Mouse (Mus musculus) activated CD4-positive, CD25-positive, alpha-beta regulatory T cell, adult 4 months (primary cell): ENCODE data around the gene Exoc1. TPM values are rescaled to one million over a fixed set of nuclear protein-coding genes. Genes with fewer than 3 reads are reported as not detected.

Experiments used
- ATAC-seq: one replicate; pipeline ENCODE4 v1.8.0; 2017
- polyA plus RNA-seq, 2 experiments: library from polyadenylated mRNA; unstranded; fragments of 100-300 nt; shearing (Covaris generic); gene quantifications; one replicate each; pipeline ENCODE4 v1.2.1; 2017

Exoc1 gene
- 10 to 100 TPM; 40.6 to 53.4 TPM for polyA plus RNA-seq

GRCm38 (mm10) chr5:76529040-76529703, at the start of gene Exoc1:
Exoc1 (plus strand) TSS chr5:76529311.
- peak; percentile 100 for ATAC-seq

GRCm38 (mm10) chr5:76483811-76484210, 45.3 kb upstream of the Exoc1 start, which contains the start of gene Gm7271:
Gm7271 (plus strand) TSS chr5:76484040.
- no peak for ATAC-seq

GRCm38 (mm10) chr5:76495126-76495525, 34.0 kb upstream of the Exoc1 start:
- ATAC-seq = no peak

GRCm38 (mm10) chr5:76522446-76522845, 6.7 kb upstream of the Exoc1 start:
- no peak for ATAC-seq

- no peak for ATAC-seq
Measured at GRCm38 (mm10) chr5:76524623-76525022, 4.5 kb upstream of the Exoc1 start.

- no peak for ATAC-seq
Measured at GRCm38 (mm10) chr5:76525066-76525465, 4.0 kb upstream of the Exoc1 start.

GRCm38 (mm10) chr5:76525829-76526228, 3.3 kb upstream of the Exoc1 start:
- ATAC-seq = no peak

- ATAC-seq = no peak
Measured at GRCm38 (mm10) chr5:76529704-76530066, 574 bp downstream of the Exoc1 start.

GRCm38 (mm10) chr5:76533186-76533585, 4.1 kb downstream of the Exoc1 start:
- no peak for ATAC-seq

GRCm38 (mm10) chr5:76536231-76536630, 7.1 kb downstream of the Exoc1 start:
- ATAC-seq = no peak

- no peak for ATAC-seq
Measured at GRCm38 (mm10) chr5:76537578-76537977, 8.5 kb downstream of the Exoc1 start.

GRCm38 (mm10) chr5:76540181-76540580, 11.1 kb downstream of the Exoc1 start:
- ATAC-seq = no peak

- ATAC-seq = no peak
Measured at GRCm38 (mm10) chr5:76540842-76541241, 11.7 kb downstream of the Exoc1 start.

- no peak for ATAC-seq
Measured at GRCm38 (mm10) chr5:76543200-76543599, 14.1 kb downstream of the Exoc1 start.

- no peak for ATAC-seq
Measured at GRCm38 (mm10) chr5:76550426-76550825, 21.3 kb downstream of the Exoc1 start.

- ATAC-seq = peak; percentile 95
Measured at GRCm38 (mm10) chr5:76565321-76565720, 36.2 kb downstream of the Exoc1 start.

- no peak for ATAC-seq
Measured at GRCm38 (mm10) chr5:76574251-76574650, 45.1 kb downstream of the Exoc1 start.

- no peak for ATAC-seq
Measured at GRCm38 (mm10) chr5:76577026-76577425, 47.9 kb downstream of the Exoc1 start.

- no peak for ATAC-seq
Measured at GRCm38 (mm10) chr5:76585378-76585777, 56.3 kb downstream of the Exoc1 start.

- peak; percentile 79 for ATAC-seq
Measured at GRCm38 (mm10) chr5:76588551-76589283, 59.6 kb downstream of the Exoc1 start, which contains the start of gene Cep135. Cep135 (plus strand) TSS chr5:76588698.

GRCm38 (mm10) chr5:76589311-76589710, 60.2 kb downstream of the Exoc1 start:
- no peak for ATAC-seq

GRCm38 (mm10) chr5:76590009-76590408, 60.9 kb downstream of the Exoc1 start:
- no peak for ATAC-seq

- ATAC-seq = no peak
Measured at GRCm38 (mm10) chr5:76591885-76592284, 62.8 kb downstream of the Exoc1 start.
